Mouse (Mus musculus) testis, adult 2 months (tissue): ENCODE data around the gene Slc39a13.

Experiments
- CTCF ChIP-seq: fragments of 200-500 bp; IDR thresholded peaks from 2 replicates; pipeline ENCODE4 v1.5.1; 2012; ENCODE audit warnings: low read depth, mild to moderate bottlenecking, inconsistent platforms, low read length, moderate library complexity; ENCODE audit not compliant: control insufficient read depth, insufficient read depth, insufficient replicate concordance
- POLR2A ChIP-seq: fragments of 200-500 bp; IDR thresholded peaks from 2 replicates; pipeline ENCODE4 v1.6.1; 2012; ENCODE audit warnings: low read depth, mild to moderate bottlenecking, inconsistent platforms, low read length, moderate library complexity; ENCODE audit not compliant: control insufficient read depth

DNA sequence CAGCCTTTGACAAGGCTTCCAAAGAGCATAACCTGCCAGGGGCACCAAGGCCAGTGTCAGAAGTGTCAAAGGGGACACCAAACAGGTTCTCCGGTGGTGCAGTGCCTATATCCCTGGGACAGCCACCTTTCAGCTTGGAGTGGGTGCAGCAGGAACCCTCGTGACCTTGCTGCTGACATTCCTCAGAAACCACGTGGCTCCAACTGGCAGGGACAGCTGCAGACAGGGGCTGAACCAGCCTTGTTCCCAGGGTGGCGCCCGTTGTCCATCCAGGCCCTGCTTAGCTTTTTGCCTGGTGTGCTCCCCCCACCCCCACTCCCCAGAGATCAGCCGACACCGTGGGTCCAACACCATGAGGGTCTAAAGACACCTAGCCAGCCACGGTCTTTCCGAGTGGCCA lies 34.8 kb downstream of the Slc39a13 start, which contains the start of gene Rapsn:
- TF ChIP-seq CTCF (no peak), POLR2A (no peak)
